Mouse (Mus musculus): ENCODE results near the gene Elfn1. TPM values are rescaled to one million over a fixed set of nuclear protein-coding genes. Genes with fewer than 3 reads are reported as not detected.
A peak's percentile ranks its signal among the peaks of the same experiment; 100 is the strongest.

Elfn1 gene
- polyA plus RNA-seq, 1 experiment from 2014 or later: 1.4 TPM

- Histone ChIP-seq H3K27me3 (peaks cover 93% of the 10 kb centered on the region), H3K27ac (no peak overlapping the region), H3K36me3 (no peaks in the 10 kb centered on the region), H3K9ac (peak overlapping the region; percentile 61), H3K9me3 (no peaks in the 10 kb centered on the region), H3K4me1 (peaks cover 47% of the 10 kb centered on the region), H3K4me2 (peak overlapping the region; percentile 82), H3K4me3 (peak overlapping the region; percentile 50)
- under 1% methylated on average over 36 of the region's 64 CpGs for WGBS
- ATAC-seq (ENCODE audit: insufficient number of reproducible peaks, insufficient read depth, low FRiP score, low TSS enrichment, low read depth): no peak
Observed at GRCm38 (mm10) chr5:139912121-139912771, 4.5 kb downstream of the Elfn1 start.

- no peaks in the 10 kb centered on the region for H3K4me1 ChIP-seq
- no peaks in the 10 kb centered on the region for H3K36me3 ChIP-seq
- no peak overlapping the region for H3K4me3 ChIP-seq
- no peak for ATAC-seq (ENCODE audit: insufficient number of reproducible peaks, insufficient read depth, low FRiP score, low TSS enrichment, low read depth)
- H3K4me2 ChIP-seq: no peak overlapping the region
- H3K9ac ChIP-seq: no peak overlapping the region
- no peaks in the 10 kb centered on the region for H3K9me3 ChIP-seq
- 72% methylated on average over 11 of the region's 11 CpGs for WGBS
- no peak overlapping the region for H3K27ac ChIP-seq
- peaks cover 15% of the 10 kb centered on the region; the same call in 1 of the 2 replicates for H3K27me3 ChIP-seq
Observed at GRCm38 (mm10) chr5:139921666-139922065, 13.9 kb downstream of the Elfn1 start.

GRCm38 (mm10) chr5:139923867-139924266 lies 16.1 kb downstream of the Elfn1 start:
- no peak for ATAC-seq (ENCODE audit: insufficient number of reproducible peaks, insufficient read depth, low FRiP score, low TSS enrichment, low read depth)
- WGBS: 91% methylated on average over 8 of the region's 8 CpGs

GRCm38 (mm10) chr5:139930102-139930501 lies 22.4 kb downstream of the Elfn1 start:
- ATAC-seq (ENCODE audit: insufficient number of reproducible peaks, insufficient read depth, low FRiP score, low TSS enrichment, low read depth): no peak
- peaks cover 7% of the 10 kb centered on the region; the same call in 1 of the 2 replicates for H3K27me3 ChIP-seq
- H3K9ac ChIP-seq: no peak overlapping the region
- H3K4me2 ChIP-seq: no peak overlapping the region
- H3K36me3 ChIP-seq: no peaks in the 10 kb centered on the region
- peaks cover 24% of the 10 kb centered on the region for H3K4me1 ChIP-seq
- whole genome bisulfite sequencing: 41% methylated on average over 12 of the region's 12 CpGs
- H3K27ac ChIP-seq: no peak overlapping the region
- no peaks in the 10 kb centered on the region for H3K9me3 ChIP-seq
- no peak overlapping the region for H3K4me3 ChIP-seq

More at GRCm38 (mm10) chr5:139923867-139924266, 16.1 kb downstream of the Elfn1 start:
- H3K36me3 ChIP-seq: no peaks in the 10 kb centered on the region
- no peak overlapping the region for H3K9ac ChIP-seq
- no peaks in the 10 kb centered on the region for H3K9me3 ChIP-seq
- no peaks in the 10 kb centered on the region for H3K4me1 ChIP-seq
- H3K27me3 ChIP-seq: peaks cover 3% of the 10 kb centered on the region; the same call in 1 of the 2 replicates
- H3K27ac ChIP-seq: no peak overlapping the region
- H3K4me3 ChIP-seq: no peak overlapping the region
- H3K4me2 ChIP-seq: no peak overlapping the region

GRCm38 (mm10) chr5:139930927-139931351 lies 23.2 kb downstream of the Elfn1 start:
- Histone ChIP-seq H3K4me1 (peaks cover 24% of the 10 kb centered on the region), H3K9me3 (no peaks in the 10 kb centered on the region), H3K36me3 (no peaks in the 10 kb centered on the region), H3K9ac (no peak overlapping the region), H3K27ac (no peak overlapping the region), H3K4me3 (no peak overlapping the region), H3K27me3 (peaks cover 7% of the 10 kb centered on the region), H3K4me2 (peak overlapping the region; percentile 27)
- WGBS: 3% methylated on average over 12 of the region's 12 CpGs
- no peak for ATAC-seq (ENCODE audit: insufficient number of reproducible peaks, insufficient read depth, low FRiP score, low TSS enrichment, low read depth)

GRCm38 (mm10) chr5:139931947-139932540 lies 24.3 kb downstream of the Elfn1 start:
- Histone ChIP-seq H3K4me3 (no peak overlapping the region), H3K9me3 (no peaks in the 10 kb centered on the region), H3K27me3 (peaks cover 7% of the 10 kb centered on the region), H3K4me2 (no peak overlapping the region), H3K36me3 (no peaks in the 10 kb centered on the region), H3K27ac (no peak overlapping the region), H3K9ac (no peak overlapping the region), H3K4me1 (peaks cover 24% of the 10 kb centered on the region)
- 40% methylated on average over 15 of the region's 15 CpGs for WGBS
- peak; percentile 43; the same call in 1 of the 2 replicates for ATAC-seq (ENCODE audit: insufficient number of reproducible peaks, insufficient read depth, low FRiP score, low TSS enrichment, low read depth)

- H3K4me1 ChIP-seq: peaks cover 24% of the 10 kb centered on the region
- H3K4me3 ChIP-seq: no peak overlapping the region
- H3K36me3 ChIP-seq: no peaks in the 10 kb centered on the region
- H3K27me3 ChIP-seq: peaks cover 7% of the 10 kb centered on the region
- 35% methylated on average over 13 of the region's 13 CpGs for WGBS
- H3K4me2 ChIP-seq: no peak overlapping the region
- no peak overlapping the region for H3K27ac ChIP-seq
- H3K9ac ChIP-seq: no peak overlapping the region
- no peaks in the 10 kb centered on the region for H3K9me3 ChIP-seq
- peak; percentile 28; the same call in 1 of the 2 replicates for ATAC-seq (ENCODE audit: insufficient number of reproducible peaks, insufficient read depth, low FRiP score, low TSS enrichment, low read depth)
Observed at GRCm38 (mm10) chr5:139932595-139933271, 25.0 kb downstream of the Elfn1 start.

GRCm38 (mm10) chr5:139933476-139933875 lies 25.7 kb downstream of the Elfn1 start:
- Histone ChIP-seq H3K9me3 (no peaks in the 10 kb centered on the region), H3K4me1 (peaks cover 24% of the 10 kb centered on the region), H3K9ac (no peak overlapping the region), H3K27ac (no peak overlapping the region), H3K4me2 (no peak overlapping the region), H3K36me3 (no peaks in the 10 kb centered on the region), H3K4me3 (no peak overlapping the region), H3K27me3 (peaks cover 7% of the 10 kb centered on the region)
- 52% methylated on average over 7 of the region's 7 CpGs for WGBS
- no peak for ATAC-seq (ENCODE audit: insufficient number of reproducible peaks, insufficient read depth, low FRiP score, low TSS enrichment, low read depth)

GRCm38 (mm10) chr5:139936431-139936830 lies 28.7 kb downstream of the Elfn1 start:
- 72% methylated on average over 13 of the region's 13 CpGs for WGBS
- Histone ChIP-seq H3K36me3 (no peaks in the 10 kb centered on the region), H3K4me3 (no peak overlapping the region), H3K9ac (no peak overlapping the region), H3K27me3 (peaks cover 7% of the 10 kb centered on the region), H3K9me3 (peaks cover 8% of the 10 kb centered on the region; the same call in 1 of the 2 replicates), H3K27ac (no peak overlapping the region), H3K4me1 (peaks cover 15% of the 10 kb centered on the region), H3K4me2 (no peak overlapping the region)
- ATAC-seq (ENCODE audit: insufficient number of reproducible peaks, insufficient read depth, low FRiP score, low TSS enrichment, low read depth): no peak

GRCm38 (mm10) chr5:139944697-139945096 lies 37.0 kb downstream of the Elfn1 start:
- Histone ChIP-seq H3K36me3 (no peaks in the 10 kb centered on the region), H3K27ac (no peak overlapping the region), H3K27me3 (no peaks in the 10 kb centered on the region), H3K4me2 (no peak overlapping the region), H3K9me3 (peaks cover 7% of the 10 kb centered on the region; the same call in 1 of the 2 replicates), H3K4me3 (no peak overlapping the region), H3K9ac (no peak overlapping the region), H3K4me1 (peaks cover 12% of the 10 kb centered on the region)
- ATAC-seq (ENCODE audit: insufficient number of reproducible peaks, insufficient read depth, low FRiP score, low TSS enrichment, low read depth): no peak
- WGBS: 51% methylated on average over 7 of the region's 7 CpGs

- Histone ChIP-seq H3K4me3 (no peak overlapping the region), H3K27me3 (no peaks in the 10 kb centered on the region), H3K4me2 (no peak overlapping the region), H3K9me3 (no peaks in the 10 kb centered on the region), H3K4me1 (peaks cover 21% of the 10 kb centered on the region), H3K27ac (no peak overlapping the region), H3K36me3 (no peaks in the 10 kb centered on the region), H3K9ac (no peak overlapping the region)
- no peak for ATAC-seq (ENCODE audit: insufficient number of reproducible peaks, insufficient read depth, low FRiP score, low TSS enrichment, low read depth)
- 70% methylated on average over 12 of the region's 12 CpGs for WGBS
Observed at GRCm38 (mm10) chr5:139945715-139946364, 38.1 kb downstream of the Elfn1 start.
